ENCODE assay signal across 11 mouse cellular contexts in the genomic region with DNA sequence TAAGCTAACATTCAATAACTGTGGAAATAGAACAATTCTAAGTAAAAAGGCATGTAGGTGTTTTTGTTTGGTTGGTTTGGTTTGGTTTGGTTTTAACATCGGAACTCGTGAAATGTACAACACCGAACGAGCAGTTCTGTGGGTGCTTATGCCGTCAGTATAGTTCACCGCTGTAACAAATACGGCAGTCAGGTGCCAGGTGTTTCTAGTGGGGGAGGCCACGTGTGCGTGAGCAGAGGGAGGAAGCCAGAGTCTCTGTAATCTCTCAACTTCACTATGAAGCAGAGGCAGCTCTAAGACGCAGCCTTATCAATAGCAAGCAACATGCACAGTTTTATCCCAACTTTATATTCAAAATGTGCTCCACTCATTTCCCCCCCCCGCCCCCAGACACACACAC. TPM values are rescaled to one million over a fixed set of nuclear protein-coding genes. Genes with fewer than 3 reads are reported as not detected.
DNase-seq lines count a peak whose midpoint lies in the region; ATAC-seq and TF ChIP-seq lines count a peak whose summit lies in the region.
"Had no signal": no experiment of that assay in that cellular context is flagged by ENCODE, and none has a peak within 500 bp of the region (broad histone marks: within the 10 kb centered on the region; RNA-seq: fewer than 3 reads in every experiment).

No protein-coding gene starts in this region.

- peaks cover 36% of the 10 kb centered on the region for H3K27me3 ChIP-seq in forebrain, embryonic 12.5 days
- H3K27me3 ChIP-seq in liver, embryonic 15.5 days, result peaks cover 33% of the 10 kb centered on the region

- H3K9ac ChIP-seq in forebrain, embryonic 12.5 days, result no peak overlapping the region
- no peak overlapping the region for H3K9ac ChIP-seq in liver, embryonic 15.5 days

- no peaks in the 10 kb centered on the region for H3K36me3 ChIP-seq in forebrain, embryonic 12.5 days (replicated peaks)
- no peaks in the 10 kb centered on the region for H3K36me3 ChIP-seq in liver, embryonic 15.5 days (replicated peaks)

- no peak for ATAC-seq in forebrain, embryonic 12.5 days (ENCODE audit: low FRiP score)
- ATAC-seq in liver, embryonic 15.5 days (ENCODE audit: insufficient read depth), result no peak
- ATAC-seq in cerebellum, adult (ENCODE audit: insufficient number of reproducible peaks, low FRiP score, low TSS enrichment), result no peak

- peak overlapping the region; percentile 81 for H3K4me2 ChIP-seq in forebrain, embryonic 12.5 days
- peak overlapping the region; percentile 39 for H3K4me2 ChIP-seq in liver, embryonic 15.5 days

- no peak for TF ChIP-seq CTCF in layer of hippocampus, adult 2 months (conservative IDR thresholded peaks at IDR 0.05)

- 46% methylated on average over 11 of the region's 11 CpGs for WGBS in forebrain, embryonic 12.5 days
- WGBS in liver, embryonic 15.5 days (ENCODE audit: insufficient replicate concordance), result 38% methylated on average over 11 of the region's 11 CpGs

- no peak overlapping the region for H3K27ac ChIP-seq in layer of hippocampus, adult 2 months
- H3K27ac ChIP-seq in forebrain, embryonic 12.5 days, result no peak overlapping the region
- H3K27ac ChIP-seq in liver, embryonic 15.5 days (replicated peaks), result no peak overlapping the region
- H3K27ac ChIP-seq: kidney, postnatal 0 days had no signal

- DNase-seq in layer of hippocampus, adult 2 months (ENCODE audit: low spot score in 2 of 2), result no peak
- no peak for DNase-seq in layer of hippocampus, adult 18-20 months (ENCODE audit: low spot score in 2 of 2)
- peak; percentile 54 for DNase-seq in T-cell, adult 2 months (ENCODE audit: low spot score)
- no peak for DNase-seq in left cerebral cortex, adult 8-10 months (ENCODE audit: low spot score in 2 of 2)
- DNase-seq in adipocyte (ENCODE audit: low spot score), result no peak
- DNase-seq: embryo, embryonic 11 days; gastrocnemius, postnatal 36 days had no signal

- 0 out of 2 replicates have a peak overlapping the region, but pooled peaks have one; percentile 8 for H3K4me3 ChIP-seq in layer of hippocampus, adult 2 months
- peak overlapping the region; percentile 16; the same call in 1 of the 2 replicates for H3K4me3 ChIP-seq in forebrain, embryonic 12.5 days (replicated peaks)
- H3K4me3 ChIP-seq in liver, embryonic 15.5 days (replicated peaks), result 0 out of 2 replicates have a peak overlapping the region, but pooled peaks have one; percentile 7

- H3K9me3 ChIP-seq in forebrain, embryonic 12.5 days, result no peaks in the 10 kb centered on the region
- no peaks in the 10 kb centered on the region for H3K9me3 ChIP-seq in liver, embryonic 15.5 days (replicated peaks)

- H3K4me1 ChIP-seq in forebrain, embryonic 12.5 days, result peaks cover 22% of the 10 kb centered on the region
- H3K4me1 ChIP-seq in liver, embryonic 15.5 days (replicated peaks), result peaks cover 57% of the 10 kb centered on the region

RNA-seq across cellular contexts. Expression of a gene that starts 16.9 kb away (rescaled TPM):
- not detected for total RNA-seq in layer of hippocampus, adult 2 months (2021)
- total RNA-seq in layer of hippocampus, adult 18-20 months (2021), result under 1 TPM in 1 of 2 experiments, not detected in 1; 0.25 TPM
- 0.26 and 0.31 TPM in 2 replicates for polyA plus RNA-seq in forebrain, embryonic 12.5 days (2016; fragmentation: Nextera tagmentation; extraction: Ambion mirVana)
- 3.9 and 4.2 TPM in 2 replicates for polyA plus RNA-seq in liver, embryonic 15.5 days (2015; fragmentation: Nextera tagmentation; extraction: Ambion mirVana)
- total RNA-seq in left cerebral cortex, adult 8-10 months (2022), result under 1 TPM in 3 of 4 experiments, not detected in 1; 0.30 to 0.72 (median 0.43) TPM
- total RNA-seq: gastrocnemius, postnatal 36 days had no signal

RNA-seq across cellular contexts. Expression of a gene that starts 29.1 kb away (rescaled TPM):
- total RNA-seq in layer of hippocampus, adult 2 months (2021), result 10 to 100 TPM; 12.0 to 12.3 TPM
- total RNA-seq in layer of hippocampus, adult 18-20 months (2021), result 10 to 100 TPM in 1 of 2 experiments, 1 to 10 TPM in 1; 9.9 to 12.5 TPM
- polyA plus RNA-seq in forebrain, embryonic 12.5 days (2016; fragmentation: Nextera tagmentation; extraction: Ambion mirVana), result 4.8 and 4.9 TPM in 2 replicates
- polyA plus RNA-seq in liver, embryonic 15.5 days (2015; fragmentation: Nextera tagmentation; extraction: Ambion mirVana), result 27.2 and 28.0 TPM in 2 replicates
- total RNA-seq in left cerebral cortex, adult 8-10 months (2022), result 10 to 100 TPM; 10.6 to 36.7 (median 22.6) TPM

RNA-seq across cellular contexts. Expression of a gene that starts 59.3 kb away (rescaled TPM):
- 1 to 10 TPM; 2.7 to 4.4 TPM for total RNA-seq in layer of hippocampus, adult 2 months (2021)
- 1 to 10 TPM; 4.0 to 4.4 TPM for total RNA-seq in layer of hippocampus, adult 18-20 months (2021)
- polyA plus RNA-seq in forebrain, embryonic 12.5 days (2016; fragmentation: Nextera tagmentation; extraction: Ambion mirVana), result 0.24 TPM in 1 of 2 replicates, not detected in the other
- 4.8 and 5.7 TPM in 2 replicates for polyA plus RNA-seq in liver, embryonic 15.5 days (2015; fragmentation: Nextera tagmentation; extraction: Ambion mirVana)
- total RNA-seq in left cerebral cortex, adult 8-10 months (2022), result 10 to 100 TPM in 2 of 4 experiments, 1 to 10 TPM in 2; 4.8 to 24.1 (median 10.7) TPM
